Mouse (Mus musculus) neural tube, embryonic 14.5 days (tissue): ENCODE data around the gene Ccdc184. TPM values are rescaled to one million over a fixed set of nuclear protein-coding genes. Genes with fewer than 3 reads are reported as not detected.

Experiments used
- polyA plus RNA-seq: library from polyadenylated mRNA; unstranded; fragments of >200 nt; fragmentation: Nextera tagmentation; extraction: Ambion mirVana; gene quantifications from 2 replicates; pipeline ENCODE4 v1.2.1, GENCODE M21; 2014

Gene Ccdc184
- polyA plus RNA-seq, 1 experiment from 2014 or later: 117 TPM

Other genes with a start within 250 kb of the Ccdc184 start
- 51.0 and 53.6 TPM in 2 replicates for gene Tmem106c, start 203.0 kb upstream of the Ccdc184 start, polyA plus RNA-seq
- gene Col2a1, start 162.5 kb upstream of the Ccdc184 start, polyA plus RNA-seq: 11.3 and 26.0 TPM in 2 replicates
- gene Pfkm, start 74.6 kb upstream of the Ccdc184 start, polyA plus RNA-seq: 79.8 and 81.8 TPM in 2 replicates
- 22.1 and 25.1 TPM in 2 replicates for gene Senp1, start 73.4 kb upstream of the Ccdc184 start, polyA plus RNA-seq
- gene Asb8, start 1.5 kb upstream of the Ccdc184 start, polyA plus RNA-seq: 66.7 and 74.0 TPM in 2 replicates
- not detected in 2 replicates for gene Olfr288, start 28.4 kb downstream of the Ccdc184 start, polyA plus RNA-seq
- not detected in 2 replicates for gene Gm44579, start 53.8 kb downstream of the Ccdc184 start, polyA plus RNA-seq
- 0.12 TPM in 1 of 2 replicates, not detected in the other for gene Olfr287, start 53.9 kb downstream of the Ccdc184 start, polyA plus RNA-seq
- gene Olfr286, start 67.3 kb downstream of the Ccdc184 start, polyA plus RNA-seq: not detected in 2 replicates
- not detected in 2 replicates for gene H1fnt, start 90.1 kb downstream of the Ccdc184 start, polyA plus RNA-seq
- 13.1 and 13.2 TPM in 2 replicates for gene Zfp641, start 129.0 kb downstream of the Ccdc184 start, polyA plus RNA-seq
- gene Olfr285, start 150.2 kb downstream of the Ccdc184 start, polyA plus RNA-seq: not detected in 2 replicates
- gene Olfr284, start 173.8 kb downstream of the Ccdc184 start, polyA plus RNA-seq: not detected in 2 replicates
- gene Olfr283, start 213.8 kb downstream of the Ccdc184 start, polyA plus RNA-seq: not detected in 2 replicates